Mouse (Mus musculus): Measurements from ENCODE around the gene Lime1.

Gene Lime1

GRCm38 (mm10) chr2:181391022-181391421 is 11.1 kb downstream of the Lime1 start:
- no peak for DNase-seq (ENCODE audit: low spot score in 2 of 2)

- DNase-seq (ENCODE audit: low spot score in 2 of 2): no peak
Observed at GRCm38 (mm10) chr2:181391541-181391940, 11.7 kb downstream of the Lime1 start.

- peak; percentile 67 to 87 for DNase-seq (ENCODE audit: low spot score in 2 of 2)
Observed at GRCm38 (mm10) chr2:181392600-181393213, 12.8 kb downstream of the Lime1 start.

GRCm38 (mm10) chr2:181394086-181394485 is 14.2 kb downstream of the Lime1 start:
- no peak for DNase-seq (ENCODE audit: low spot score in 2 of 2)

GRCm38 (mm10) chr2:181397207-181397761 is 17.4 kb downstream of the Lime1 start:
- DNase-seq (ENCODE audit: low spot score in 2 of 2): no peak

- DNase-seq (ENCODE audit: low spot score in 2 of 2): no peak
Observed at GRCm38 (mm10) chr2:181401497-181401896, 21.6 kb downstream of the Lime1 start.

GRCm38 (mm10) chr2:181403722-181404121 is 23.8 kb downstream of the Lime1 start:
- DNase-seq (ENCODE audit: low spot score in 2 of 2): no peak

GRCm38 (mm10) chr2:181409643-181410042 is 29.8 kb downstream of the Lime1 start:
- DNase-seq (ENCODE audit: low spot score in 2 of 2): no peak

- peak in 1 of 2 experiments; percentile 56 for DNase-seq (ENCODE audit: low spot score in 2 of 2)
Observed at GRCm38 (mm10) chr2:181410760-181411473, 31.0 kb downstream of the Lime1 start.

- DNase-seq (ENCODE audit: low spot score in 2 of 2): no peak
Observed at GRCm38 (mm10) chr2:181413141-181413540, 33.3 kb downstream of the Lime1 start.

GRCm38 (mm10) chr2:181415945-181416344 is 36.1 kb downstream of the Lime1 start:
- DNase-seq (ENCODE audit: low spot score in 2 of 2): no peak

- DNase-seq (ENCODE audit: low spot score in 2 of 2): no peak
Observed at GRCm38 (mm10) chr2:181419359-181419758, 39.5 kb downstream of the Lime1 start.

GRCm38 (mm10) chr2:181420426-181420825 is 40.5 kb downstream of the Lime1 start:
- DNase-seq (ENCODE audit: low spot score in 2 of 2): peak; percentile 26 to 52

GRCm38 (mm10) chr2:181420903-181421638 is 41.2 kb downstream of the Lime1 start:
- DNase-seq (ENCODE audit: low spot score in 2 of 2): no peak

GRCm38 (mm10) chr2:181423834-181424233 is 44.0 kb downstream of the Lime1 start:
- no peak for DNase-seq (ENCODE audit: low spot score in 2 of 2)
